Comparison of ENCODE assay signal across 16 mouse cellular contexts in the genomic region with DNA sequence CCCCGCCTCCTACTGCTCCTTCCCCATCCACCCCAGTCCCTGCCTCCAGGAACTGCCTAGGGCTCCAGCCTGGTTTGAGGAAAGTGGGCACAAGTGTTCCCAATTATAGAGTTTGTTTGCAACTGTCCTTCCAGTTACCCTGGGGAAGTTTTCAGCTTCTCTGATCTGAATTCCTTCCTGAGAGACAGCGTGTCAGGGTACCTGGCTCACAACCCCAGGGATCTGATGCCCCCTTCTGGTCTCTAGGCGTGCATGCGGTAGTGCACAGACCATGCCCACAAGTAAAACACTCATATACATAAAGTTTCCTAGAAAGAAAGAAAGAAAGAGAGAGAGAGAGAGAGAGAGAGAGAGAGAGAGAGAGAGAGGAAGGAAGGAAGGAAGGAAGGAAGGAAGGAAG. TPM values are rescaled to one million over a fixed set of nuclear protein-coding genes. Genes with fewer than 3 reads are reported as not detected.
DNase-seq lines count a peak whose midpoint lies in the region; ATAC-seq and TF ChIP-seq lines count a peak whose summit lies in the region.
"Had no signal": no experiment of that assay in that cellular context is flagged by ENCODE, and none has a peak within 500 bp of the region (broad histone marks: within the 10 kb centered on the region; RNA-seq: fewer than 3 reads in every experiment).

No protein-coding gene starts in this region.

- 0 out of 2 replicates have a peak, but pooled peaks cover 6% of the 10 kb centered on the region for H3K4me1 ChIP-seq in heart, postnatal 0 days (ENCODE audit: control insufficient read depth, insufficient read depth)
- H3K4me1 ChIP-seq in liver, postnatal 0 days (ENCODE audit: insufficient read depth) = peaks cover 3% of the 10 kb centered on the region
- H3K4me1 ChIP-seq in liver, embryonic 12.5 days = peaks cover 16% of the 10 kb centered on the region

- no peak overlapping the region for H3K4me3 ChIP-seq in heart, postnatal 0 days (ENCODE audit: low read depth, low read length)
- H3K4me3 ChIP-seq in liver, postnatal 0 days (ENCODE audit: low read depth, low read length) = no peak overlapping the region
- H3K4me3 ChIP-seq in liver, embryonic 12.5 days = no peak overlapping the region
- H3K4me3 ChIP-seq: embryonic facial prominence, embryonic 13.5 days; forebrain, embryonic 15.5 days; hindbrain, embryonic 13.5 days had no signal

- no peaks in the 10 kb centered on the region for H3K27me3 ChIP-seq in heart, postnatal 0 days (ENCODE audit: control insufficient read depth, insufficient read depth, low read length)
- no peaks in the 10 kb centered on the region for H3K27me3 ChIP-seq in liver, postnatal 0 days (ENCODE audit: insufficient read depth, low read length)
- H3K27me3 ChIP-seq in liver, embryonic 12.5 days (replicated peaks) = peaks cover 32% of the 10 kb centered on the region
- H3K27me3 ChIP-seq: embryonic facial prominence, embryonic 13.5 days; forebrain, embryonic 15.5 days had no signal

- DNase-seq in heart, postnatal 0 days (ENCODE audit: low spot score) = peak; percentile 19
- no peak for DNase-seq in heart, adult 11 months
- DNase-seq in liver, postnatal 0 days = no peak
- DNase-seq in ES-CJ7 (ENCODE audit: low read depth, low spot score) = peak; percentile 61
- peak; percentile 13 for DNase-seq in brain, adult 2 months (ENCODE audit: low read depth, low spot score)
- no peak for DNase-seq in urinary bladder, adult 18-20 months (ENCODE audit: low spot score in 2 of 2)
- DNase-seq in adrenal gland, postnatal 4 days (ENCODE audit: low spot score in 2 of 2) = no peak
- DNase-seq: adrenal gland, adult 2 months; cerebellum, adult 11 months; lung, postnatal 36 days; thymus, postnatal 14 days had no signal

- no peaks in the 10 kb centered on the region for H3K36me3 ChIP-seq in heart, postnatal 0 days (replicated peaks; ENCODE audit: control insufficient read depth, insufficient read depth, low read length)
- no peaks in the 10 kb centered on the region for H3K36me3 ChIP-seq in liver, postnatal 0 days (replicated peaks; ENCODE audit: insufficient read depth, low read length)
- H3K36me3 ChIP-seq in liver, embryonic 12.5 days = no peaks in the 10 kb centered on the region
- H3K36me3 ChIP-seq: embryonic facial prominence, embryonic 13.5 days; forebrain, embryonic 15.5 days; hindbrain, embryonic 13.5 days had no signal

- no peak for TF ChIP-seq EP300 in heart, postnatal 0 days (IDR thresholded peaks at IDR 0.05; ENCODE audit: low read depth)
- TF ChIP-seq EP300 in liver, postnatal 0 days (IDR thresholded peaks at IDR 0.05; ENCODE audit: low read depth) = no peak

- peaks cover 6% of the 10 kb centered on the region; the same call in 1 of the 2 replicates for H3K9me3 ChIP-seq in heart, postnatal 0 days (replicated peaks; ENCODE audit: control insufficient read depth, low read length)
- no peaks in the 10 kb centered on the region for H3K9me3 ChIP-seq in liver, postnatal 0 days (ENCODE audit: low read length)
- H3K9me3 ChIP-seq in liver, embryonic 12.5 days (replicated peaks) = 0 out of 2 replicates have a peak, but pooled peaks cover 5% of the 10 kb centered on the region

- 38% methylated on average over 4 of the region's 4 CpGs for WGBS in heart, postnatal 0 days
- 38% methylated on average over 4 of the region's 4 CpGs for WGBS in liver, postnatal 0 days (ENCODE audit: insufficient replicate concordance)
- WGBS in liver, embryonic 12.5 days (ENCODE audit: insufficient replicate concordance) = 40% methylated on average over 4 of the region's 4 CpGs

- H3K9ac ChIP-seq in heart, postnatal 0 days (replicated peaks; ENCODE audit: low read depth, low read length) = no peak overlapping the region
- H3K9ac ChIP-seq in liver, postnatal 0 days (replicated peaks) = no peak overlapping the region
- no peak overlapping the region for H3K9ac ChIP-seq in liver, embryonic 12.5 days
- H3K9ac ChIP-seq: embryonic facial prominence, embryonic 13.5 days; forebrain, embryonic 15.5 days; hindbrain, embryonic 13.5 days had no signal

- H3K4me2 ChIP-seq in heart, postnatal 0 days (ENCODE audit: low read depth, low read length) = no peak overlapping the region
- no peak overlapping the region for H3K4me2 ChIP-seq in liver, postnatal 0 days (ENCODE audit: low read depth, low read length)
- no peak overlapping the region for H3K4me2 ChIP-seq in liver, embryonic 12.5 days
- H3K4me2 ChIP-seq: embryonic facial prominence, embryonic 13.5 days; forebrain, embryonic 15.5 days; hindbrain, embryonic 13.5 days had no signal

- no peak overlapping the region for H3K27ac ChIP-seq in heart, postnatal 0 days (ENCODE audit: low read depth)
- H3K27ac ChIP-seq in liver, postnatal 0 days (ENCODE audit: low read depth) = no peak overlapping the region
- no peak overlapping the region for H3K27ac ChIP-seq in liver, embryonic 12.5 days
- H3K27ac ChIP-seq: embryonic facial prominence, embryonic 13.5 days; forebrain, embryonic 15.5 days; hindbrain, embryonic 13.5 days had no signal

- no peak for ATAC-seq in heart, postnatal 0 days (ENCODE audit: insufficient read depth, low read depth)
- ATAC-seq in liver, postnatal 0 days = peak; percentile 47; the same call in 1 of the 2 replicates
- no peak for ATAC-seq in liver, embryonic 12.5 days
- ATAC-seq: forebrain, embryonic 15.5 days had no signal

- peak; percentile 52 for TF ChIP-seq CTCF in heart, postnatal 0 days (IDR thresholded peaks at IDR 0.05; ENCODE audit: low read depth)
- peak; percentile 61 for TF ChIP-seq CTCF in liver, postnatal 0 days (IDR thresholded peaks at IDR 0.05; ENCODE audit: low read depth)

RNA-seq across cellular contexts. Expression of a gene that starts 1.2 kb away (rescaled TPM):
- 0.12 and 0.27 TPM in 2 replicates for total RNA-seq in heart, postnatal 0 days (2014; rRNA removed; ENCODE audit: low replicate concordance)
- polyA plus RNA-seq in heart, postnatal 0 days (2015; fragmentation: Nextera tagmentation; extraction: Ambion mirVana) = 0.80 and 0.82 TPM in 2 replicates
- polyA plus RNA-seq in liver, postnatal 0 days (2015; fragmentation: Nextera tagmentation; extraction: Ambion mirVana) = 0.02 and 0.11 TPM in 2 replicates
- polyA plus RNA-seq in liver, embryonic 12.5 days (2016; fragmentation: Nextera tagmentation; extraction: Ambion mirVana) = 0.11 and 0.18 TPM in 2 replicates
- total RNA-seq in adrenal gland, postnatal 4 days (2021) = 1 to 10 TPM; 3.5 to 9.2 TPM
- total RNA-seq: granulocyte monocyte progenitor cell, adult 5-6 weeks had no signal

RNA-seq across cellular contexts. Expression of a gene that starts 30.4 kb away (rescaled TPM):
- not detected in 2 replicates for total RNA-seq in heart, postnatal 0 days (2014; rRNA removed; ENCODE audit: low replicate concordance)
- polyA plus RNA-seq in heart, postnatal 0 days (2015; fragmentation: Nextera tagmentation; extraction: Ambion mirVana) = not detected in 2 replicates
- polyA plus RNA-seq in liver, postnatal 0 days (2015; fragmentation: Nextera tagmentation; extraction: Ambion mirVana) = 0.25 and 0.39 TPM in 2 replicates
- polyA plus RNA-seq in liver, embryonic 12.5 days (2016; fragmentation: Nextera tagmentation; extraction: Ambion mirVana) = 0.19 and 0.37 TPM in 2 replicates
- total RNA-seq in adrenal gland, postnatal 4 days (2021) = 1 to 10 TPM; 3.7 to 3.8 TPM
- total RNA-seq: granulocyte monocyte progenitor cell, adult 5-6 weeks had no signal
- polyA plus RNA-seq: forebrain, embryonic 15.5 days; hindbrain, embryonic 13.5 days had no signal

Comparison
In these comparisons a context has a peak if more than half of its experiments do, and no peak if none do; other contexts are left out.
1. DNase-seq: peak in heart, postnatal 0 days (single experiment), ES-CJ7 (single experiment) and brain, adult 2 months (single experiment); none in heart, adult 11 months (single experiment), liver, postnatal 0 days (single experiment), urinary bladder, adult 18-20 months (0 of 2) and adrenal gland, postnatal 4 days (0 of 2).